Mouse (Mus musculus): ENCODE data around the gene Ppp1r10. TPM values are rescaled to one million over a fixed set of nuclear protein-coding genes. Genes with fewer than 3 reads are reported as not detected.

Ppp1r10 gene
- polyA plus RNA-seq, 1 experiment, result 58.7 TPM

- Histone ChIP-seq H3K27me3 (ENCODE audit: control insufficient read depth, insufficient read depth, low read length, poor library complexity, severe bottlenecking) (no peaks in the 10 kb centered on the region), H3K27ac (ENCODE audit: insufficient read depth, low read length) (no peak overlapping the region), H3K4me3 (ENCODE audit: low read depth, low read length) (no peak overlapping the region), H3K4me1 (ENCODE audit: control insufficient read depth, insufficient read depth, low read length) (peaks cover 2% of the 10 kb centered on the region), H3K9ac (ENCODE audit: low read depth, poor library complexity, severe bottlenecking) (no peak overlapping the region), H3K9me3 (replicated peaks; ENCODE audit: control insufficient read depth, insufficient read depth, low read length, poor library complexity, severe bottlenecking) (no peaks in the 10 kb centered on the region), H3K36me3 (ENCODE audit: control insufficient read depth, insufficient read depth, low read length, poor library complexity, severe bottlenecking) (no peaks in the 10 kb centered on the region; the same call in 1 of the 2 replicates)
- no peak for TF ChIP-seq CTCF (IDR thresholded peaks at IDR 0.05; ENCODE audit: low read depth, low read length)
- no peak for TF ChIP-seq POLR2A (IDR thresholded peaks at IDR 0.05; ENCODE audit: insufficient read depth, low read length)
- TF ChIP-seq EP300 (IDR thresholded peaks at IDR 0.05; ENCODE audit: insufficient read depth, low read depth, low read length), result no peak
Measured at GRCm38 (mm10) chr17:35900636-35901035, 15.6 kb upstream of the Ppp1r10 start.

- H3K4me1 ChIP-seq (ENCODE audit: control insufficient read depth, insufficient read depth, low read length), result no peaks in the 10 kb centered on the region
- H3K9me3 ChIP-seq (replicated peaks; ENCODE audit: control insufficient read depth, insufficient read depth, low read length, poor library complexity, severe bottlenecking), result no peaks in the 10 kb centered on the region
- no peak overlapping the region for H3K27ac ChIP-seq (ENCODE audit: insufficient read depth, low read length)
- H3K27me3 ChIP-seq (ENCODE audit: control insufficient read depth, insufficient read depth, low read length, poor library complexity, severe bottlenecking), result no peaks in the 10 kb centered on the region
- H3K36me3 ChIP-seq (ENCODE audit: control insufficient read depth, insufficient read depth, low read length, poor library complexity, severe bottlenecking), result peaks cover 8% of the 10 kb centered on the region
- TF ChIP-seq POLR2A (IDR thresholded peaks at IDR 0.05; ENCODE audit: insufficient read depth, low read length) (no peak), EP300 (IDR thresholded peaks at IDR 0.05; ENCODE audit: insufficient read depth, low read depth, low read length) (no peak), CTCF (IDR thresholded peaks at IDR 0.05; ENCODE audit: low read depth, low read length) (no peak)
- no peak overlapping the region for H3K9ac ChIP-seq (ENCODE audit: low read depth, poor library complexity, severe bottlenecking)
- no peak overlapping the region for H3K4me3 ChIP-seq (ENCODE audit: low read depth, low read length)
Measured at GRCm38 (mm10) chr17:35903343-35903991, 12.8 kb upstream of the Ppp1r10 start.

- no peaks in the 10 kb centered on the region for H3K9me3 ChIP-seq (replicated peaks; ENCODE audit: control insufficient read depth, insufficient read depth, low read length, poor library complexity, severe bottlenecking)
- no peak overlapping the region for H3K4me3 ChIP-seq (ENCODE audit: low read depth, low read length)
- H3K4me1 ChIP-seq (ENCODE audit: control insufficient read depth, insufficient read depth, low read length), result no peaks in the 10 kb centered on the region
- H3K27me3 ChIP-seq (ENCODE audit: control insufficient read depth, insufficient read depth, low read length, poor library complexity, severe bottlenecking), result no peaks in the 10 kb centered on the region
- H3K27ac ChIP-seq (ENCODE audit: insufficient read depth, low read length), result no peak overlapping the region
- peaks cover 8% of the 10 kb centered on the region for H3K36me3 ChIP-seq (ENCODE audit: control insufficient read depth, insufficient read depth, low read length, poor library complexity, severe bottlenecking)
- TF ChIP-seq CTCF (IDR thresholded peaks at IDR 0.05; ENCODE audit: low read depth, low read length) (no peak), EP300 (IDR thresholded peaks at IDR 0.05; ENCODE audit: insufficient read depth, low read depth, low read length) (no peak), POLR2A (IDR thresholded peaks at IDR 0.05; ENCODE audit: insufficient read depth, low read length) (no peak)
- H3K9ac ChIP-seq (ENCODE audit: low read depth, poor library complexity, severe bottlenecking), result no peak overlapping the region
Measured at GRCm38 (mm10) chr17:35903992-35904355, 12.3 kb upstream of the Ppp1r10 start.

GRCm38 (mm10) chr17:35905587-35905986 lies 10.6 kb upstream of the Ppp1r10 start:
- H3K27me3 ChIP-seq (ENCODE audit: control insufficient read depth, insufficient read depth, low read length, poor library complexity, severe bottlenecking), result no peaks in the 10 kb centered on the region
- H3K9ac ChIP-seq (ENCODE audit: low read depth, poor library complexity, severe bottlenecking), result no peak overlapping the region
- no peak overlapping the region for H3K4me3 ChIP-seq (ENCODE audit: low read depth, low read length)
- H3K4me1 ChIP-seq (ENCODE audit: control insufficient read depth, insufficient read depth, low read length), result no peaks in the 10 kb centered on the region
- H3K9me3 ChIP-seq (replicated peaks; ENCODE audit: control insufficient read depth, insufficient read depth, low read length, poor library complexity, severe bottlenecking), result no peaks in the 10 kb centered on the region
- no peak overlapping the region for H3K27ac ChIP-seq (ENCODE audit: insufficient read depth, low read length)
- peaks cover 9% of the 10 kb centered on the region for H3K36me3 ChIP-seq (ENCODE audit: control insufficient read depth, insufficient read depth, low read length, poor library complexity, severe bottlenecking)
- no peak for TF ChIP-seq CTCF (IDR thresholded peaks at IDR 0.05; ENCODE audit: low read depth, low read length)
- TF ChIP-seq EP300 (IDR thresholded peaks at IDR 0.05; ENCODE audit: insufficient read depth, low read depth, low read length), result no peak
- no peak for TF ChIP-seq POLR2A (IDR thresholded peaks at IDR 0.05; ENCODE audit: insufficient read depth, low read length)

- H3K4me1 ChIP-seq (ENCODE audit: control insufficient read depth, insufficient read depth, low read length), result no peaks in the 10 kb centered on the region
- no peak overlapping the region for H3K27ac ChIP-seq (ENCODE audit: insufficient read depth, low read length)
- peaks cover 21% of the 10 kb centered on the region for H3K36me3 ChIP-seq (ENCODE audit: control insufficient read depth, insufficient read depth, low read length, poor library complexity, severe bottlenecking)
- H3K27me3 ChIP-seq (ENCODE audit: control insufficient read depth, insufficient read depth, low read length, poor library complexity, severe bottlenecking), result no peaks in the 10 kb centered on the region
- no peaks in the 10 kb centered on the region for H3K9me3 ChIP-seq (replicated peaks; ENCODE audit: control insufficient read depth, insufficient read depth, low read length, poor library complexity, severe bottlenecking)
- no peak overlapping the region for H3K9ac ChIP-seq (ENCODE audit: low read depth, poor library complexity, severe bottlenecking)
- TF ChIP-seq CTCF (IDR thresholded peaks at IDR 0.05; ENCODE audit: low read depth, low read length) (no peak), EP300 (IDR thresholded peaks at IDR 0.05; ENCODE audit: insufficient read depth, low read depth, low read length) (no peak), POLR2A (IDR thresholded peaks at IDR 0.05; ENCODE audit: insufficient read depth, low read length) (no peak)
- no peak overlapping the region for H3K4me3 ChIP-seq (ENCODE audit: low read depth, low read length)
Measured at GRCm38 (mm10) chr17:35907609-35908008, 8.6 kb upstream of the Ppp1r10 start.

- Histone ChIP-seq H3K9me3 (replicated peaks; ENCODE audit: control insufficient read depth, insufficient read depth, low read length, poor library complexity, severe bottlenecking) (no peaks in the 10 kb centered on the region), H3K4me3 (ENCODE audit: low read depth, low read length) (peak overlapping the region; percentile 83), H3K4me1 (ENCODE audit: control insufficient read depth, insufficient read depth, low read length) (no peaks in the 10 kb centered on the region), H3K27ac (ENCODE audit: insufficient read depth, low read length) (no peak overlapping the region; the same call in 1 of the 2 replicates), H3K27me3 (ENCODE audit: control insufficient read depth, insufficient read depth, low read length, poor library complexity, severe bottlenecking) (no peaks in the 10 kb centered on the region), H3K36me3 (ENCODE audit: control insufficient read depth, insufficient read depth, low read length, poor library complexity, severe bottlenecking) (peaks cover 34% of the 10 kb centered on the region), H3K9ac (ENCODE audit: low read depth, poor library complexity, severe bottlenecking) (peak overlapping the region; percentile 66)
- TF ChIP-seq EP300 (IDR thresholded peaks at IDR 0.05; ENCODE audit: insufficient read depth, low read depth, low read length) (no peak), POLR2A (IDR thresholded peaks at IDR 0.05; ENCODE audit: insufficient read depth, low read length) (no peak), CTCF (IDR thresholded peaks at IDR 0.05; ENCODE audit: low read depth, low read length) (no peak)
Measured at GRCm38 (mm10) chr17:35909186-35909918, 6.9 kb upstream of the Ppp1r10 start.

Measured in ES-Bruce4 (cell line).